Mouse (Mus musculus) gastrocnemius, adult 2 months (tissue): ENCODE measurements at regions not wholly inside any gene's neighbourhood (a gene's known extent, or its start where the extent isn't known, plus 50 kb on each side); places are given as distances from the start of the nearest gene placed in this dataset.

Experiments
- DNase-seq: peaks from one replicate; pipeline ENCODE4 v3.0.0; 2022
- H3K27ac ChIP-seq: fragments of 200-600 bp; 2 replicates; pipeline ENCODE4 v1.8.1; 2022; ENCODE audit warnings: mild to moderate bottlenecking
- H3K4me3 ChIP-seq: fragments of 200-600 bp; 2 replicates; pipeline ENCODE4 v1.8.1; 2022; ENCODE audit warnings: mild to moderate bottlenecking, moderate library complexity
- CTCF ChIP-seq: fragments of 200-600 bp; IDR thresholded peaks from 2 replicates; pipeline ENCODE4 v1.8.1; 2022; ENCODE audit warnings: antibody characterized with exemption, mild to moderate bottlenecking, moderate library complexity
- intact Hi-C: fragments of 180-260 bp; cut with DNase I; formaldehyde crosslinking; loops from one replicate; pipeline ENCODE4 v1.15.1; 2025

DNA sequence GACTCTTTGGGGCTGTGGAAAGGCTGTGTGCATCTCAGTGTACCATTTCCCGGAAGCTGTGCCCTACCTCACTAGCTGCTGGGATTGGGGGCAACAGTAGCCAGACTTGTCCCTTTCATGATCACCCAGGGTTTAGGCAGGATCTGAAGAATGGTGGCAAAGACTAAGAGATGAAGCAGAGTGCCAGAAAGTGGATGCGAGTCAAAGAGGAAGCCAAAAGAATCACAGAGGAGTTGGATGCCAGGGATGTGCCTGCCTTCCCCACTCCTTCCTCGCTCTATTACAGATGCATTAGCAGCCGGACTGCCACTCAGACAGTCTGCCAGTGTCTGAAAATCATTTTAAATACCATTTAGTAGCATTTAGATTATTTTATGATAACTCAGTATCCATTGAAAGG is 271.5 kb upstream of the Slc24a2 start:
- intact Hi-C loops: no loop called here
- DNase-seq: no peak
- no peak overlapping the region for H3K27ac ChIP-seq
- no peak for TF ChIP-seq CTCF
- no peak overlapping the region for H3K4me3 ChIP-seq

GRCm38 (mm10) chr4:87500441-87500840 is 270.2 kb upstream of the Slc24a2 start:
- TF ChIP-seq CTCF: no peak
- Histone ChIP-seq H3K27ac (no peak overlapping the region), H3K4me3 (no peak overlapping the region)
- intact Hi-C loops: no loop called here
- no peak for DNase-seq

- Histone ChIP-seq H3K27ac (no peak overlapping the region), H3K4me3 (no peak overlapping the region)
- no peak for TF ChIP-seq CTCF
- intact Hi-C loops: no loop called here
- no peak for DNase-seq
Observed at GRCm38 (mm10) chr4:87487798-87488197, 257.5 kb upstream of the Slc24a2 start.

- TF ChIP-seq CTCF: no peak
- intact Hi-C loops: no loop called here
- no peak overlapping the region for H3K27ac ChIP-seq
- no peak for DNase-seq
- no peak overlapping the region for H3K4me3 ChIP-seq
Observed at GRCm38 (mm10) chr4:87475537-87475936, 245.3 kb upstream of the Slc24a2 start.

GRCm38 (mm10) chr4:87473331-87474039 is 243.2 kb upstream of the Slc24a2 start:
- intact Hi-C loops: no loop called here
- H3K4me3 ChIP-seq: no peak overlapping the region
- no peak for DNase-seq
- no peak overlapping the region for H3K27ac ChIP-seq
- TF ChIP-seq CTCF: no peak

- no peak overlapping the region for H3K27ac ChIP-seq
- H3K4me3 ChIP-seq: no peak overlapping the region
- no peak for DNase-seq
- intact Hi-C loops: no loop called here
- no peak for TF ChIP-seq CTCF
Observed at GRCm38 (mm10) chr4:87472787-87473186, 242.5 kb upstream of the Slc24a2 start.

- no peak for DNase-seq
- intact Hi-C loops: no loop called here
- Histone ChIP-seq H3K4me3 (no peak overlapping the region), H3K27ac (no peak overlapping the region)
- no peak for TF ChIP-seq CTCF
Observed at GRCm38 (mm10) chr4:87471385-87471784, 241.1 kb upstream of the Slc24a2 start.

DNA sequence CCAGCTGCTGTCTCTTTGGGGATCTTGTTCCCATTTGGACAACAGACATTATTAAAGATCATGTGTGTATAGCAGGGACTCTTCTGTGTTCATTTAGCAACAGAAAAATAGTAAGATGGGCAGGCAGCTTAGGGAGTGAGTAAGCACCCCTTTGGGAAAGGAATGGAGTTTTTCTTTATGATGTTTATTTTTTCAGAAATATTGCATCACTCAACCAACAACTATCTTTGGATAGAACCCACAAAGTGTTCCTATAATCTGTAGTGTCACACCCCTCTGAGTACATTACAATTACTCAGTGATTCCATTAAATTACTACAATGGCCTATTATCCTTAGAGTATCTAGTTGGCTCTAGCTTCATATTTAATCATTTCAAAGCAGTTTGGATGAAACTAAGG is 237.3 kb upstream of the Slc24a2 start:
- intact Hi-C loops: no loop called here
- H3K27ac ChIP-seq: no peak overlapping the region
- DNase-seq: no peak
- TF ChIP-seq CTCF: no peak
- H3K4me3 ChIP-seq: no peak overlapping the region

- no peak for DNase-seq
- Histone ChIP-seq H3K27ac (no peak overlapping the region), H3K4me3 (no peak overlapping the region)
- no peak for TF ChIP-seq CTCF
- intact Hi-C loops: no loop called here
Observed at GRCm38 (mm10) chr4:87467018-87467417, 236.7 kb upstream of the Slc24a2 start.

- Histone ChIP-seq H3K27ac (no peak overlapping the region), H3K4me3 (no peak overlapping the region)
- DNase-seq: no peak
- intact Hi-C loops: no loop called here
- no peak for TF ChIP-seq CTCF
Observed at GRCm38 (mm10) chr4:87461181-87461912, 231.1 kb upstream of the Slc24a2 start.

GRCm38 (mm10) chr4:87455863-87456578 is 225.7 kb upstream of the Slc24a2 start:
- no peak for DNase-seq
- intact Hi-C loops: no loop called here
- Histone ChIP-seq H3K27ac (no peak overlapping the region), H3K4me3 (no peak overlapping the region)
- TF ChIP-seq CTCF: no peak

- intact Hi-C loops: no loop called here
Observed at GRCm38 (mm10) chr4:87452122-87452521, 221.8 kb upstream of the Slc24a2 start.

DNA sequence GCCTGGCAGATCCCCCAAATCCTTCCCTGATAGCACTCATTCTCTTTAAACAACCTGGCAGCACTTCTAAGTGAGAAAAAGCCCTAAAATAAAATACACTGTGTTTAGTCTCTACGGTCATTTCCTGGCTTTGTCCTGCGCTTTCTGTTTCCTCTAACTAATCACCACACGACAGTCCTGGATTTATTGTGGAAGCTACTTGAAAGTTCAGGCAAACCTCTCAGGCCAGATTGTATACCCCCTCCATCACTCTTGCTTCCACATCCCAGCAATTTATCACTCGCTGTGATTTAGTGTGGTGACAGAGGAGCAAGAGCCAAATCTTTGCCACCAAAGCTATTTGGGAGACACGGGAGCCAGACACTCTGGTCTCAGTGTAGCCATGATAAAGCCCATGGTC is 221.0 kb upstream of the Slc24a2 start:
- TF ChIP-seq CTCF: no peak
- no peak for DNase-seq

More at GRCm38 (mm10) chr4:87452122-87452521, 221.8 kb upstream of the Slc24a2 start:
- no peak overlapping the region for H3K4me3 ChIP-seq
- no peak for TF ChIP-seq CTCF
- H3K27ac ChIP-seq: no peak overlapping the region
- DNase-seq: no peak

More for the DNA sequence above, 221.0 kb upstream of the Slc24a2 start:
- Histone ChIP-seq H3K27ac (no peak overlapping the region), H3K4me3 (no peak overlapping the region)
- intact Hi-C loops: no loop called here
